Mouse (Mus musculus) heart, postnatal 0 days (tissue): ENCODE results near the gene Rgs7. TPM values are rescaled to one million over a fixed set of nuclear protein-coding genes. Genes with fewer than 3 reads are reported as not detected.

Experiments
- ATAC-seq: fragments of 200-750 bp; cut with Nextera tagmentation; 2 replicates; pipeline ENCODE4 v1.8.0; 2017; ENCODE audit warnings: low read depth, moderate number of reproducible peaks, moderate library complexity; ENCODE audit not compliant: insufficient read depth
- DNase-seq: peaks from one replicate; pipeline ENCODE4 v3.0.0-alpha.2; 2016; ENCODE audit warnings: low spot score
- H3K27ac ChIP-seq: fragments of 300-500 bp; sonication (generic); 2 replicates; pipeline ENCODE4 v1.5.1; 2014; ENCODE audit warnings: low read depth, mild to moderate bottlenecking
- H3K27me3 ChIP-seq: fragments of 300-500 bp; sonication (generic); 2 replicates; pipeline ENCODE4 v1.6.1; 2014; ENCODE audit warnings: low read length, mixed read lengths; ENCODE audit not compliant: control insufficient read depth, insufficient read depth
- H3K36me3 ChIP-seq: fragments of 300-500 bp; sonication (generic); replicated peaks from 2 replicates; pipeline ENCODE4 v1.6.1; 2014; ENCODE audit warnings: low read length, mixed read lengths; ENCODE audit not compliant: control insufficient read depth, insufficient read depth
- H3K4me1 ChIP-seq: fragments of 300-500 bp; sonication (generic); 2 replicates; pipeline ENCODE4 v1.6.1; 2014; ENCODE audit warnings: antibody characterized with exemption; ENCODE audit not compliant: control insufficient read depth, insufficient read depth
- H3K4me2 ChIP-seq: fragments of 300-500 bp; sonication (generic); 2 replicates; pipeline ENCODE4 v1.6.1; 2014; ENCODE audit warnings: low read depth, mild to moderate bottlenecking, low read length, moderate library complexity
- H3K4me3 ChIP-seq: fragments of 300-500 bp; sonication (generic); 2 replicates; pipeline ENCODE4 v1.5.1; 2014; ENCODE audit warnings: low read depth, low read length
- H3K9ac ChIP-seq: fragments of 300-500 bp; sonication (generic); replicated peaks from 2 replicates; pipeline ENCODE4 v1.6.1; 2014; ENCODE audit warnings: low read depth, low read length, mixed read lengths
- H3K9me3 ChIP-seq: fragments of 300-500 bp; sonication (generic); replicated peaks from 2 replicates; pipeline ENCODE4 v1.6.1; 2016; ENCODE audit warnings: low read length; ENCODE audit not compliant: control insufficient read depth
- CTCF ChIP-seq: IDR thresholded peaks from 2 replicates; pipeline ENCODE4 v1.5.1; 2016; ENCODE audit warnings: antibody characterized with exemption, control low read depth, low read depth
- EP300 ChIP-seq: IDR thresholded peaks from 2 replicates; pipeline ENCODE4 v1.6.1; 2016; ENCODE audit warnings: antibody characterized with exemption, low read depth
- WGBS: fragments of 180-500 bp; shearing (Covaris S2); extraction: QIAGEN DNeasy Blood & Tissue Kit; methylation state at CpG from one replicate; pipeline ENCODE4 v1.1.7; 2014; 5-methylcytosine and 5-hydroxymethylcytosine counted together
- polyA plus RNA-seq: library from polyadenylated mRNA; unstranded; fragments of >200 nt; fragmentation: Nextera tagmentation; extraction: Ambion mirVana; gene quantifications from 2 replicates; pipeline ENCODE4 v1.2.1, GENCODE M21; 2015
- total RNA-seq: library from RNA; depleted of rRNA; stranded (reverse); fragments of >200 nt; gene quantifications from 2 replicates; pipeline ENCODE4 v1.2.3, GENCODE M21; 2014; ENCODE audit warnings: low replicate concordance; rRNA removed

The Rgs7 gene
- total RNA-seq (0.34 TPM in 1 of 2 replicates, not detected in the other), polyA plus RNA-seq (0.49 and 0.55 TPM in 2 replicates)

- Histone ChIP-seq H3K4me1 (0 out of 2 replicates have a peak, but pooled peaks cover 9% of the 10 kb centered on the region), H3K36me3 (no peaks in the 10 kb centered on the region), H3K27me3 (peaks cover 35% of the 10 kb centered on the region), H3K27ac (no peak within 1 kb of the TSS), H3K9me3 (no peaks in the 10 kb centered on the region), H3K9ac (no peak within 1 kb of the TSS), H3K4me3 (peak within 1 kb of the TSS; percentile 63), H3K4me2 (peak within 1 kb of the TSS; percentile 99)
- TF ChIP-seq EP300 = no peak
- ATAC-seq = peak; percentile 92
- DNase-seq = peak; percentile 22
- WGBS = under 1% methylated on average over 48 of the region's 82 CpGs
Measured at GRCm38 (mm10) chr1:175491861-175492682, at the start of gene Rgs7. TSS of gene Rgs7 (minus strand) at chr1:175492500.

DNA sequence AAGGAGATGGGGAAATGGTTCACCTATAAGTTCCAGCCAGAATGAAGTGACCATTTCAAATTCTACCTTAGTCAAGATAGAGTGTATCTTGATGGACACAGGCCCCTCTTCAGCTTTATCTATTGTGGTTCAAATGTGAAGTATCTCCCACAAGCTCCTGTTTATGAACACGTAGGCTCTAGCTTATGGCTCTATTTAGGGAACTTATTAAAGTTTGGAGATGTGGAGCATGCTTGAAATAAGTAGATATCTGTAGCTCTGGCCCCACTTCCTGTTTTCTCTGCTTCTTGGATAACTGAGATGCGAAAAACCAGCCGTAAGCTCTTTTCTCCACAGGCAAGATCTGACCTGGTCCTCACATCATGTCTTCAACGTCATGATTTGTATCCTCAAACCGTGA, 48.4 kb upstream of the Rgs7 start:
- DNase-seq = no peak

GRCm38 (mm10) chr1:175537321-175537720, 45.0 kb upstream of the Rgs7 start:
- Histone ChIP-seq H3K27me3 (no peaks in the 10 kb centered on the region), H3K9me3 (no peaks in the 10 kb centered on the region), H3K36me3 (no peaks in the 10 kb centered on the region), H3K4me1 (no peaks in the 10 kb centered on the region), H3K4me3 (no peak overlapping the region), H3K27ac (no peak overlapping the region), H3K4me2 (no peak overlapping the region), H3K9ac (no peak overlapping the region)
- WGBS = 43% methylated on average over 1 of the region's 1 CpGs
- DNase-seq = no peak
- ATAC-seq = no peak
- TF ChIP-seq EP300 (no peak), CTCF (no peak)

More for the DNA sequence above, 48.4 kb upstream of the Rgs7 start:
- Histone ChIP-seq H3K4me2 (no peak overlapping the region), H3K9me3 (no peaks in the 10 kb centered on the region), H3K27ac (no peak overlapping the region), H3K36me3 (no peaks in the 10 kb centered on the region), H3K27me3 (no peaks in the 10 kb centered on the region), H3K4me1 (no peaks in the 10 kb centered on the region), H3K4me3 (no peak overlapping the region), H3K9ac (no peak overlapping the region)
- WGBS = 69% methylated on average over 5 of the region's 5 CpGs
- no peak for ATAC-seq
- TF ChIP-seq CTCF = no peak
- no peak for TF ChIP-seq EP300

DNA sequence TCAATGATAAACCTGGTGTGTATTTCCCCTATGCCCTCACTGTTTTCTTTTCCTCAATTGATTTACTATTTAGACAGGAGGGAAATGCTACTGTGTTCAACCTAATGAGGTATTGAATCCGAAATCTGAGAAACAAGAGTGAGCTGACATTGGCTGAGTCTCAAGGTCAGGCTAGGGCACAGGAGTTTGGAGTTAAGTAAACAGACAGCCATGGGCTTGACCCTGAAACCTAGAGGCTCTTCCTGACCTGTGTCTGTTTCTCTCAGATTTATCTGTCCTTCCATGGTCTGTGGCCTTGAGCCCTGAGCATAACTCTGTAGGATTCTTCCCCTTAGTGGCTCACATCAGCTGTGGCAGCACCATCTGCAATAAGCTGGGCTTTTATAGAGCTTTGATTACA, 37.6 kb upstream of the Rgs7 start:
- H3K4me3 ChIP-seq = no peak overlapping the region
- no peaks in the 10 kb centered on the region for H3K36me3 ChIP-seq
- 58% methylated on average over 1 of the region's 1 CpGs for WGBS
- ATAC-seq (no peak), DNase-seq (no peak)
- no peak overlapping the region for H3K27ac ChIP-seq
- no peaks in the 10 kb centered on the region for H3K4me1 ChIP-seq
- TF ChIP-seq CTCF = no peak
- no peak for TF ChIP-seq EP300
- H3K4me2 ChIP-seq = no peak overlapping the region
- no peaks in the 10 kb centered on the region for H3K9me3 ChIP-seq
- no peak overlapping the region for H3K9ac ChIP-seq
- H3K27me3 ChIP-seq = no peaks in the 10 kb centered on the region

DNA sequence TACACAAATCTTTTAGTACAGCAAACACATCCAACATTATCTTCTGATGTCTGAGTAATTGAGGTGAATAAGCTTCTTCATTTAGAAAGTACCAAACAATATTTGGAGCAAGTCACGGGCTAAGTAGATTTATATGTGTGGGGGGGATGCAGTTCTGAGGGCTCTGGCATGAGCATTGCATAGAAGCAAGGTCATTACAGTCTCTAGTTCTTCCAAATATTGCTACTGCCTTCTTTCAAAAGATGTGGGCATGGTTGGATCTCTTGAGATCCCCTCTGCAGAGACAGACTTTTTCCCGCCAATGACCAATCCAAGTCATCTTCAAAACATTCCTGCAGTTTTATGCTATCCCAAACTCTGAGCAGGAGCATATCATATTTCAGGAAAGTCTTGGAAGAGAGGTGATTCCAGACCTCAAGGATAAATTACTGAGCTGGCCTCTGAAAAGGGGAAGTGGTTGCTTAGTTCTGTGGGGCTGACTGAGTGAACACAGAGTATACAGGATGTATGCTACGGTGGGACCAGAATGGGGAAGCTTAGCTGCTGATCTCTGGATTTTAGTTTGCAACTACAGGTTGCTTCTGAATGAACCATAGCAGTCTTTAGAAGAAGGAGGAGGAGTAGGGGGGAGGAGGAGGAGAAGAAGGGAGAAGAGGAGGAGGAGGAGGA, 32.5 kb upstream of the Rgs7 start:
- ATAC-seq (no peak), DNase-seq (no peak)
- WGBS = 75% methylated on average over 3 of the region's 3 CpGs
- Histone ChIP-seq H3K27ac (no peak overlapping the region), H3K27me3 (no peaks in the 10 kb centered on the region), H3K4me2 (no peak overlapping the region), H3K36me3 (no peaks in the 10 kb centered on the region), H3K9ac (no peak overlapping the region), H3K9me3 (no peaks in the 10 kb centered on the region), H3K4me1 (no peaks in the 10 kb centered on the region), H3K4me3 (no peak overlapping the region)
- TF ChIP-seq EP300 (no peak), CTCF (no peak)
